Mouse (Mus musculus) liver, postnatal 0 days (tissue): ENCODE results near the gene Gm20379. TPM values are rescaled to one million over a fixed set of nuclear protein-coding genes. Genes with fewer than 3 reads are reported as not detected.

Source experiments
- ATAC-seq: fragments of 200-750 bp; cut with Nextera tagmentation; 2 replicates; pipeline ENCODE4 v1.8.0; 2017; ENCODE audit warnings: mild to moderate bottlenecking, moderate library complexity
- DNase-seq: peaks from one replicate; pipeline ENCODE4 v3.0.0-alpha.2; 2016
- H3K27ac ChIP-seq: fragments of 300-500 bp; sonication (generic); 2 replicates; pipeline ENCODE4 v1.5.1; 2014; ENCODE audit warnings: antibody characterized with exemption, moderate library complexity, mild to moderate bottlenecking, low read depth
- H3K27me3 ChIP-seq: fragments of 300-500 bp; sonication (generic); 2 replicates; pipeline ENCODE4 v1.6.1; 2014; ENCODE audit warnings: low read length, control low read depth, mixed read lengths; ENCODE audit not compliant: insufficient read depth
- H3K36me3 ChIP-seq: fragments of 300-500 bp; sonication (generic); replicated peaks from 2 replicates; pipeline ENCODE4 v1.6.1; 2014; ENCODE audit warnings: mild to moderate bottlenecking, control low read depth, low read length, moderate library complexity, mixed read lengths; ENCODE audit not compliant: insufficient read depth
- H3K4me1 ChIP-seq: fragments of 300-500 bp; sonication (generic); 2 replicates; pipeline ENCODE4 v1.6.1; 2014; ENCODE audit warnings: antibody characterized with exemption, mild to moderate bottlenecking, control low read depth; ENCODE audit not compliant: insufficient read depth
- H3K4me2 ChIP-seq: fragments of 300-500 bp; sonication (generic); 2 replicates; pipeline ENCODE4 v1.6.1; 2014; ENCODE audit warnings: low read depth, mild to moderate bottlenecking, low read length, moderate library complexity, mixed read lengths
- H3K4me3 ChIP-seq: fragments of 300-500 bp; sonication (generic); 2 replicates; pipeline ENCODE4 v1.5.1; 2014; ENCODE audit warnings: low read depth, low read length
- H3K9ac ChIP-seq: fragments of 300-500 bp; sonication (generic); replicated peaks from 2 replicates; pipeline ENCODE4 v1.6.1; 2014; ENCODE audit warnings: mild to moderate bottlenecking, moderate library complexity
- H3K9me3 ChIP-seq: fragments of 300-500 bp; sonication (generic); 2 replicates; pipeline ENCODE4 v1.6.1; 2016; ENCODE audit warnings: mild to moderate bottlenecking, control low read depth, low read length, mixed read lengths
- CTCF ChIP-seq: sonication (generic); IDR thresholded peaks from 2 replicates; pipeline ENCODE4 v1.5.1; 2016; ENCODE audit warnings: antibody characterized with exemption, low read depth
- EP300 ChIP-seq: IDR thresholded peaks from 2 replicates; pipeline ENCODE4 v1.6.1; 2016; ENCODE audit warnings: antibody characterized with exemption, low read depth, mild to moderate bottlenecking
- WGBS: fragments of 180-500 bp; shearing (Covaris S2); extraction: QIAGEN DNeasy Blood & Tissue Kit; methylation state at CpG from one replicate; pipeline ENCODE4 v1.1.7; 2014; ENCODE audit not compliant: insufficient replicate concordance; 5-methylcytosine and 5-hydroxymethylcytosine counted together
- polyA plus RNA-seq: library from polyadenylated mRNA; unstranded; fragments of >200 nt; fragmentation: Nextera tagmentation; extraction: Ambion mirVana; gene quantifications from 2 replicates; pipeline ENCODE4 v1.2.1, GENCODE M21; 2015

Gene Gm20379
- polyA plus RNA-seq: 0.24 and 0.38 TPM in 2 replicates

DNA sequence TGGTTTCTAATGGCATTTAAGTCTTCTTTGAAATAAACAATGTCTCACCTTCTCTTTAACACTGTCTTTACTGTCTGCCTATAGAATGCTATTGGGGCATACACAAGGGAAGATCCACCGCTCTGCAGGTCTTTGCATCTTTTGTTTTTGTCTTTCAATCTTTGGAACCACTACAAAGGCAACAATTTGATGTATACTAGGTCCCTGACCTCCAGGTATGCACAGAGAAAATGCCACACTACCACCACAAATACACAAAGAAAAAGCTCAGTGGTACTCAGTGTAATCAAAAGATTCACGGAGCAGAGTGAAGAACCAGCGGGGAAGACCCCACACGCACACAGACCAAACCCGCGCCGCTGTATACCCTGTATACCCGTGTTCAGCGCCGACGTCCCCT lies at the start of gene Gm20379:
Gene Gm20379 (plus strand): TSS at position 301 of the 400 bp plus-strand sequence.
- no peaks in the 10 kb centered on the region for H3K4me1 ChIP-seq
- ATAC-seq (no peak), DNase-seq (no peak)
- no peak within 1 kb of the TSS for H3K4me3 ChIP-seq
- H3K27ac ChIP-seq: no peak within 1 kb of the TSS
- no peaks in the 10 kb centered on the region for H3K9me3 ChIP-seq
- H3K36me3 ChIP-seq: peaks cover 23% of the 10 kb centered on the region
- 97% methylated on average over 11 of the region's 11 CpGs for WGBS
- no peak within 1 kb of the TSS for H3K4me2 ChIP-seq
- TF ChIP-seq CTCF (no peak), EP300 (no peak)
- H3K9ac ChIP-seq: no peak within 1 kb of the TSS
- H3K27me3 ChIP-seq: no peaks in the 10 kb centered on the region

DNA sequence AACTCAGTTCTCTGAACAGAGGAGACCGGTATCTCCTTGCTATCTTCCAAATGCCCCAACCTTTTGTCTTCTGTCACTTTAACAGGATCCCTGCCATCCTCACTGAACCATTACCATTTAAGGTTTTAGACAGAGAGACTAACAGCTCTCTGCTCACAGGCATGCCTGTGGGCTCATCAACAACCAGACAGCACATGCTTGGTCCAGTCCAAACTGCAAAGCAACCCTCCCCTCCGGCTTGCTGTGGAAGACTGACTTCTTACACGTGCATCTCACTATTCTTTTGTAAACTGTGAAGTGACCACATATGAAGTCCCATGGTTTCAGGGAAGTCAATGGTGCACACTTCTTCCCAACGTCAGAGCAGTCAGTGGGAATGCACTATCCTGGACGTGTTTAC lies 44.5 kb upstream of the Gm20379 start:
- H3K4me2 ChIP-seq: no peak overlapping the region
- no peak overlapping the region for H3K27ac ChIP-seq
- WGBS: 78% methylated on average over 5 of the region's 5 CpGs
- ATAC-seq (no peak), DNase-seq (no peak)
- no peak overlapping the region for H3K9ac ChIP-seq
- no peaks in the 10 kb centered on the region for H3K27me3 ChIP-seq
- TF ChIP-seq CTCF: no peak
- TF ChIP-seq EP300: no peak
- H3K4me3 ChIP-seq: no peak overlapping the region
- no peaks in the 10 kb centered on the region for H3K9me3 ChIP-seq
- no peaks in the 10 kb centered on the region for H3K36me3 ChIP-seq
- no peaks in the 10 kb centered on the region for H3K4me1 ChIP-seq

DNA sequence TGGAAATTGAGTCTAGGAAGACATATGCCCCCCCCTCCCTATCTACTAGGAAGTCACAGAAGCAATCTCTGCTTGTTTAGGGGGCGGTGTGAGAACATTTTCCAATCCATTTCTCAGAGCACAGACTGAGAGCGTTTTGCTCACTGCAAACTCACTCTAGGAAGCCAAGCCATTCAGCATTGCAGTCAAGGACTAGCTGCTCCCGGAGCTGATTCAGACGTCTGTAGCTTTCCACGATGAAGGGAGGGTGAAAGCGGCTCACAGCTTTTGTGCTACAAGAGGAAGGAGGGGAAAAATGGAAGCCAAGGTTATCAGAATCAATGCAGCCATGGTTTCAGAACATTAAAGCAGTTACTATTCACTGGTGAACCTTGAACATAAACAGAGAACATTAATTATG lies 42.2 kb upstream of the Gm20379 start:
- Histone ChIP-seq H3K4me2 (no peak overlapping the region), H3K9me3 (no peaks in the 10 kb centered on the region), H3K4me3 (no peak overlapping the region), H3K9ac (no peak overlapping the region), H3K27ac (no peak overlapping the region), H3K27me3 (no peaks in the 10 kb centered on the region), H3K4me1 (no peaks in the 10 kb centered on the region), H3K36me3 (no peaks in the 10 kb centered on the region)
- no peak for ATAC-seq
- no peak for DNase-seq
- WGBS: 85% methylated on average over 6 of the region's 6 CpGs
- TF ChIP-seq CTCF (no peak), EP300 (no peak)

DNA sequence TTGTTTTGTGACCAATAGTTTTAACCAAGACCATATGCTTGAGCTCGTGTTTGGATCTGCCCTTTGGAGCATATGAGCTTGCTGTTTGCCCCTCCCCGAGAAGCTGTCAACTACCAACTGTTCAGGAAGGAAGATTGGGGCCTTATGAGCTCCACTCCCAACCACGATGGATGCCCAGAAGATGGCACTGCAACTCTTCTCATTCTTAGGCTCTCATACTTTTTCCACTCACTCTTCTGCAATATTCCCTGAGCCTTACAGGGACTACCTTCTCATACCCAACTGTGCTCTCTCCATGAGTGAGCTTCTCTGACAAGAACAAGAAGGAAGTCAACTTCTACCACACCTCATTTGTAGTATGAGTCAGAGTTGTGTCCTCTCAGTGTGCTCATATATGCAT lies 38.7 kb upstream of the Gm20379 start:
- no peaks in the 10 kb centered on the region for H3K4me1 ChIP-seq
- H3K9me3 ChIP-seq: no peaks in the 10 kb centered on the region
- ATAC-seq: no peak
- no peaks in the 10 kb centered on the region for H3K27me3 ChIP-seq
- no peak for DNase-seq
- H3K4me3 ChIP-seq: no peak overlapping the region
- no peak overlapping the region for H3K4me2 ChIP-seq
- H3K9ac ChIP-seq: no peak overlapping the region
- TF ChIP-seq EP300 (no peak), CTCF (peak; percentile 41; the same call in 1 of the 2 replicates)
- H3K36me3 ChIP-seq: no peaks in the 10 kb centered on the region
- no peak overlapping the region for H3K27ac ChIP-seq
- WGBS: 58% methylated on average over 3 of the region's 3 CpGs

DNA sequence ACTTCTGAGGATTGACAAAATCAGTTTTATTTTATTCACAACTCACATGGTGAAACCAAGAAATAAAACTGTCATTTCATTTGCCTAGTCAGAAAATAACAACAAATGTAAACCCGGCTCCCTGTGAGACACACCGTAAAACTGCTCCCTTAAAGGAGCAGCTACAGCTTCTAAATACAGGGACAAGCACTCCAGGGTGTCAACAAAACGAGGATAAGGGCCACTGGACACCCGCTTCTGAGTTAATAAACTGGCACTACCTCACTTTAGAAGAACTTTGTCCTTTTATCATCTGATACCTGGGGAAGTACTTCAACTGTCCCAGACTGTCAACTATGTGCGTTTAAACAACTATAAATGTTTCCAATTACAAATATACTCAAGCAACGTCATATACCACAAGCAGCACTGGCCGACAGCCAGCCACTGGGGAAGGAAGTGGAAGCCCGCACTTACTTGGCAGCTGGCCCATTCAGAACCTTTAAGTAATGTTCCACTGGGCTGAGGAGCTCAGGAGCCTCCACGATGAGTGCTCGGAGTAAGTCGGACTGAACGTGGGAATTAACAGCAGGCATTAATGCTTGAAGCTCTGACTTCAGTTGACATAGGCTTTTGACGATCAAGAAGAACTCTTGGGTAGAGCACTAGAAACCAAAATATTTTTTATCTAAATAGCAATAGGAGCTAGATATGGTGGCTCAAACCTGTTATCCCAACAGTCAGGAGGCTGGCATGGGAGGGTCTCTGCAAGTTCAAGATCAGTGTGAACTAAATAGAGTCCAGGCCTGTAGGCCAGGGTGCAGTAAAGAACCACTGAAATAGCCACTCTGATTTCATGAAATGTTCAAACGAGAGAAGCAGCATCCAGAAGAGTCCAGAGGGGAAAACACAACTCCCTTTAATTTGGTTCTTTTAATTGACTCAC lies 31.2 kb upstream of the Gm20379 start:
- Histone ChIP-seq H3K4me3 (no peak overlapping the region), H3K27ac (no peak overlapping the region), H3K27me3 (no peaks in the 10 kb centered on the region), H3K4me2 (no peak overlapping the region), H3K9me3 (no peaks in the 10 kb centered on the region), H3K36me3 (no peaks in the 10 kb centered on the region), H3K4me1 (no peaks in the 10 kb centered on the region; the same call in 1 of the 2 replicates), H3K9ac (no peak overlapping the region)
- TF ChIP-seq CTCF: no peak
- no peak for TF ChIP-seq EP300
- peak; percentile 42 for DNase-seq
- 54% methylated on average over 14 of the region's 14 CpGs for WGBS
- no peak for ATAC-seq

DNA sequence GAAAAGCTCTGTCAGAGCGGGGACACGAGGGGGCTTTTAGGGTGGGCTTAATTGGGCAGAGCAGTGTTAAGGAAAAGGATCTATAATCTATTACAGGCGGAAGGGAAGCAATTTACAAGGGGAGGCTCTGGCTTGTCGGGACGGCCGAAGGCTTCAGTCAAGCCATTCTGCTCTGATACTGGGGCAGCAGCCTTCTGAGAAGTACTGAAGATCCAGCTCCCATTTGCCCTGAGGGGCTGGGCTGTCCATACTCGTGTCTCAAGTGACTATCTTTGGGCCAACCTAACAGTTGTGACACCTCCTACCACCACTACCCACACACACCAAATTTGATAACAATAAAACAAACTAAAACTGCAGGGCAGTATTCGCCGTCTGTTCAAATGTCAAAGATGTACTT lies 30.5 kb upstream of the Gm20379 start:
- Histone ChIP-seq H3K4me3 (no peak overlapping the region), H3K9me3 (no peaks in the 10 kb centered on the region), H3K27ac (no peak overlapping the region), H3K9ac (no peak overlapping the region), H3K4me1 (no peaks in the 10 kb centered on the region; the same call in 1 of the 2 replicates), H3K4me2 (no peak overlapping the region), H3K36me3 (no peaks in the 10 kb centered on the region), H3K27me3 (no peaks in the 10 kb centered on the region)
- 87% methylated on average over 9 of the region's 9 CpGs for WGBS
- no peak for ATAC-seq
- no peak for TF ChIP-seq EP300
- TF ChIP-seq CTCF: no peak
- no peak for DNase-seq
